Mouse (Mus musculus) limb, embryonic 11.5 days (tissue): ENCODE data around the gene Kif6. TPM values are rescaled to one million over a fixed set of nuclear protein-coding genes. Genes with fewer than 3 reads are reported as not detected.

Experiments
- ATAC-seq: fragments of 200-750 bp; cut with Nextera tagmentation; 2 replicates; pipeline ENCODE4 v1.8.0; 2017; ENCODE audit warnings: low read depth; ENCODE audit not compliant: insufficient number of reproducible peaks, low FRiP score, low TSS enrichment
- DNase-seq: peaks from one replicate; pipeline ENCODE4 v3.0.0-alpha.2; 2015; ENCODE audit warnings: low spot score
- H3K27ac ChIP-seq: fragments of 300-500 bp; sonication (generic); replicated peaks from 2 replicates; pipeline ENCODE4 v1.5.1; 2014; ENCODE audit warnings: low read depth, mild to moderate bottlenecking, low read length
- H3K27me3 ChIP-seq: fragments of 300-500 bp; sonication (generic); 2 replicates; pipeline ENCODE4 v1.6.1; 2014; ENCODE audit warnings: mild to moderate bottlenecking, low read length, mixed read lengths; ENCODE audit not compliant: control insufficient read depth, insufficient read depth
- H3K36me3 ChIP-seq: fragments of 300-500 bp; sonication (generic); 2 replicates; pipeline ENCODE4 v1.6.1; 2014; ENCODE audit warnings: mild to moderate bottlenecking, low read length, moderate library complexity, mixed read lengths; ENCODE audit not compliant: control insufficient read depth, insufficient read depth
- H3K4me1 ChIP-seq: fragments of 300-500 bp; sonication (generic); 2 replicates; pipeline ENCODE4 v1.6.1; 2014; ENCODE audit warnings: low read length, mixed read lengths; ENCODE audit not compliant: control insufficient read depth, insufficient read depth
- H3K4me2 ChIP-seq: fragments of 300-500 bp; sonication (generic); 2 replicates; pipeline ENCODE4 v1.6.1; 2014; ENCODE audit warnings: low read depth, mild to moderate bottlenecking, moderate library complexity; ENCODE audit not compliant: severe bottlenecking
- H3K4me3 ChIP-seq: fragments of 300-500 bp; sonication (generic); 2 replicates; pipeline ENCODE4 v1.5.1; 2014; ENCODE audit warnings: low read depth, low read length
- H3K9ac ChIP-seq: fragments of 300-500 bp; sonication (generic); 2 replicates; pipeline ENCODE4 v1.6.1; 2014; ENCODE audit warnings: mild to moderate bottlenecking, low read length
- H3K9me3 ChIP-seq: fragments of 300-500 bp; sonication (generic); 2 replicates; pipeline ENCODE4 v1.6.1; 2016; ENCODE audit warnings: low read length; ENCODE audit not compliant: control insufficient read depth
- WGBS: fragments of 180-500 bp; shearing (Covaris S2); extraction: QIAGEN DNeasy Blood & Tissue Kit; methylation state at CpG from one replicate; pipeline ENCODE4 v1.1.7; 2014; 5-methylcytosine and 5-hydroxymethylcytosine counted together
- polyA plus RNA-seq: library from polyadenylated mRNA; unstranded; fragments of >200 nt; fragmentation: Nextera tagmentation; extraction: Ambion mirVana; gene quantifications from 2 replicates; pipeline ENCODE4 v1.2.1, GENCODE M21; 2014

The Kif6 gene
- 3.6 and 4.9 TPM in 2 replicates for polyA plus RNA-seq

- H3K9me3 ChIP-seq = no peaks in the 10 kb centered on the region
- no peaks in the 10 kb centered on the region for H3K27me3 ChIP-seq
- ATAC-seq (peak; percentile 94), DNase-seq (peak; percentile 91)
- no peaks in the 10 kb centered on the region for H3K36me3 ChIP-seq
- peak within 1 kb of the TSS; percentile 91 for H3K4me2 ChIP-seq
- peak within 1 kb of the TSS; percentile 62 for H3K9ac ChIP-seq
- WGBS = 2% methylated on average over 27 of the region's 27 CpGs
- H3K4me3 ChIP-seq = peak within 1 kb of the TSS; percentile 60
- H3K27ac ChIP-seq = no peak within 1 kb of the TSS
- no peaks in the 10 kb centered on the region for H3K4me1 ChIP-seq
Observed at GRCm38 (mm10) chr17:49614577-49615235, at the start of gene Kif6. TSS of gene Kif6 (plus strand) at chr17:49615136.

- ATAC-seq (no peak), DNase-seq (no peak)
- Histone ChIP-seq H3K9ac (no peak overlapping the region), H3K9me3 (no peaks in the 10 kb centered on the region), H3K36me3 (no peaks in the 10 kb centered on the region), H3K27me3 (no peaks in the 10 kb centered on the region), H3K4me1 (peaks cover 3% of the 10 kb centered on the region), H3K4me2 (no peak overlapping the region), H3K4me3 (no peak overlapping the region), H3K27ac (no peak overlapping the region)
- WGBS = 77% methylated on average over 8 of the region's 8 CpGs
Observed at GRCm38 (mm10) chr17:49568717-49569116, 46.2 kb upstream of the Kif6 start.

DNA sequence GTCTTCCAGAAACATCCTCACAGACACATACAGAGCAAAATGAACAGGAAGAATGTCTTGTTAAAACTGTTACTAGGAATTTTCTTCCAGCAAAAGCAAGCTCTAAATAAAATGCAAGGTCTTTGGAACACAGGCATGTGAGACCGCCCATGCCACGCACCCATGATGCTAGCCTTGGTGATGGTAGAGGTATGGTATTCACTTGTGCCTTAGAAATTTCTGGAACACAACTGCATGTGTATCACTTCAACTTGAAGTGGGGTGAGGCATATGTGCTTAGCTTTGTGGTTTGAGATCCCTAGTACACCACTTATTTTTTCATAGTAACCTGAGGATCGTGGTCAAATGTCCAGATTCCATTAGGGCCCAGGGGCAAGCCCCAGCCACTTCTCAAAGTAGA is 37.6 kb upstream of the Kif6 start:
- DNase-seq = no peak
- Histone ChIP-seq H3K9me3 (no peaks in the 10 kb centered on the region), H3K4me2 (no peak overlapping the region), H3K9ac (no peak overlapping the region), H3K4me1 (peaks cover under 1% of the 10 kb centered on the region; the same call in 1 of the 2 replicates), H3K27ac (no peak overlapping the region), H3K4me3 (no peak overlapping the region), H3K36me3 (no peaks in the 10 kb centered on the region), H3K27me3 (no peaks in the 10 kb centered on the region)
- ATAC-seq = no peak
- 100% methylated on average over 3 of the region's 3 CpGs for WGBS

- H3K36me3 ChIP-seq = no peaks in the 10 kb centered on the region
- ATAC-seq (peak; percentile 44; the same call in 1 of the 2 replicates), DNase-seq (peak; percentile 36)
- H3K27me3 ChIP-seq = no peaks in the 10 kb centered on the region
- WGBS = 16% methylated on average over 11 of the region's 11 CpGs
- no peak overlapping the region for H3K4me3 ChIP-seq
- no peak overlapping the region for H3K9ac ChIP-seq
- no peaks in the 10 kb centered on the region for H3K9me3 ChIP-seq
- peaks cover 4% of the 10 kb centered on the region; the same call in 1 of the 2 replicates for H3K4me1 ChIP-seq
- H3K4me2 ChIP-seq = peak overlapping the region; percentile 20; the same call in 1 of the 2 replicates
- no peak overlapping the region for H3K27ac ChIP-seq
Observed at GRCm38 (mm10) chr17:49582471-49582870, 32.5 kb upstream of the Kif6 start.

DNA sequence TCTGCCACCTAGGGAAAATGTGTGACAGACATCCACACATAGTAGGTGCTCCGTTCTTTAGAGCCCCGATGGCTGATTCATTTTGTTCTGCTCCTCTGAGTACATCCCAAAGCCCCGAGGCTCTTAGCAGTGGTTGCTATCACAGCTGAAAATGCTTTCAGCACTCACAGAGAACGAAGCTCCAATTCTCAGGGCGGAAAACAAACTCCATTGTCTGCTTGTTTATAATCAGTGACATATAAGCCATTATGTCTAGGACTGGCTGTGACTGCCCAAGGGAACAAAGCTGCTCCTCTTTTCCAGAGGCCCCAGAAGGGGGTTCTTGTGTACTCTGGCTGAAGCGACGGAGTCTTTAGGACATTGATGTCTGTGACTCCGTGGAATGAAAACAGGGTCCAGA is 24.9 kb upstream of the Kif6 start:
- DNase-seq (no peak), ATAC-seq (no peak)
- Histone ChIP-seq H3K36me3 (no peaks in the 10 kb centered on the region), H3K27me3 (no peaks in the 10 kb centered on the region), H3K9ac (no peak overlapping the region), H3K27ac (no peak overlapping the region), H3K4me3 (no peak overlapping the region), H3K9me3 (no peaks in the 10 kb centered on the region), H3K4me1 (no peaks in the 10 kb centered on the region), H3K4me2 (no peak overlapping the region)
- 75% methylated on average over 8 of the region's 8 CpGs for WGBS

DNA sequence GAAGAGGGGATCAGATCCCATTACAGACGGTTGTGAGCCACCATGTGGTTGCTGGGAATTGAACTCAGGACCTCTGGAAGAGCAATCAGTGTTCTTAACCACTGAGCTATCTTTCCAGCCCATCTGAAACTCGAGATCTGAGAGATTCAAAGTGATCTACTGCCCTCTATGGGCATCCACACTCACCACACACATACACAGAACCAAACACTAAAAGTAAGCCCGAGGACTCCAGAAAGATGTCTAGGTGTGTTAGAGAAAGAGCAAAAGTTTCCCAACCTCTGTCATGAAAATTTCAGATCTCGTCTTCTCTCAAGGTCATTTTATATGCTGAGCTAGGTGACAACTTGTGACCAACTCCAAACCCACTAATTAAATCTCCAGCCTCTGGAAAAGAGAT is 9.5 kb upstream of the Kif6 start:
- 73% methylated on average over 4 of the region's 4 CpGs for WGBS
- DNase-seq (no peak), ATAC-seq (no peak)
- H3K36me3 ChIP-seq = no peaks in the 10 kb centered on the region
- H3K27me3 ChIP-seq = no peaks in the 10 kb centered on the region
- H3K4me2 ChIP-seq = no peak overlapping the region
- no peak overlapping the region for H3K9ac ChIP-seq
- no peak overlapping the region for H3K4me3 ChIP-seq
- no peaks in the 10 kb centered on the region for H3K4me1 ChIP-seq
- H3K9me3 ChIP-seq = no peaks in the 10 kb centered on the region
- H3K27ac ChIP-seq = no peak overlapping the region

- H3K9ac ChIP-seq = no peak overlapping the region
- no peak for ATAC-seq
- no peaks in the 10 kb centered on the region for H3K27me3 ChIP-seq
- no peaks in the 10 kb centered on the region for H3K4me1 ChIP-seq
- H3K4me2 ChIP-seq = no peak overlapping the region
- no peak overlapping the region for H3K4me3 ChIP-seq
- H3K27ac ChIP-seq = no peak overlapping the region
- H3K36me3 ChIP-seq = no peaks in the 10 kb centered on the region
- no peaks in the 10 kb centered on the region for H3K9me3 ChIP-seq
- WGBS = 63% methylated on average over 7 of the region's 7 CpGs
- DNase-seq = no peak
Observed at GRCm38 (mm10) chr17:49607351-49608027, 7.4 kb upstream of the Kif6 start.

- ATAC-seq (no peak), DNase-seq (no peak)
- WGBS = 33% methylated on average over 8 of the region's 8 CpGs
- Histone ChIP-seq H3K27me3 (no peaks in the 10 kb centered on the region), H3K9ac (no peak overlapping the region), H3K27ac (no peak overlapping the region), H3K4me2 (no peak overlapping the region), H3K4me1 (no peaks in the 10 kb centered on the region), H3K4me3 (no peak overlapping the region), H3K9me3 (no peaks in the 10 kb centered on the region), H3K36me3 (no peaks in the 10 kb centered on the region)
Observed at GRCm38 (mm10) chr17:49610296-49610695, 4.6 kb upstream of the Kif6 start.
